Mouse (Mus musculus) ZHBTc4 (cell line): ENCODE data around the gene 4930432K21Rik.

Experiments used
- DNase-seq: peaks from one replicate; pipeline ENCODE4 v3.0.0-alpha.2; 2011; ENCODE audit warnings: low read depth, low spot score

Gene 4930432K21Rik

GRCm38 (mm10) chr8:84147324-84147766 is 480 bp upstream of the 4930432K21Rik start:
- peak; percentile 31 for DNase-seq

DNA sequence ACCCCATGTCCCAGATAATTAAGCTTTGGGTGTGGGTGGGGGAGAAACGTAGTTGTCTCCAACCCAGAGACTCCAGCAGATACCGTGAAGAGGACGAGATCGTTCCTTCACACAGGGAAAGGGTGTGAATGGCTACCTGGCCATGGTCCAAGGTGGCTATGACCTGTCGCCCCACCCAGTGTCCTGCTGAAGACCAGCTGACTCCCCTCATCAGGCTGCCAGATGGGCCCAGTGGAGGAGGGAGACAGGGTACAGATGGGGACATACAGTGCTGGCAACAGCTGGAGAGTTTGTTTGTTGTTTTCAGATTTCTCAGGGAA is 666 bp downstream of the 4930432K21Rik start:
- DNase-seq = no peak

GRCm38 (mm10) chr8:84149181-84149580 is 1.4 kb downstream of the 4930432K21Rik start:
- peak; percentile 56 for DNase-seq

DNA sequence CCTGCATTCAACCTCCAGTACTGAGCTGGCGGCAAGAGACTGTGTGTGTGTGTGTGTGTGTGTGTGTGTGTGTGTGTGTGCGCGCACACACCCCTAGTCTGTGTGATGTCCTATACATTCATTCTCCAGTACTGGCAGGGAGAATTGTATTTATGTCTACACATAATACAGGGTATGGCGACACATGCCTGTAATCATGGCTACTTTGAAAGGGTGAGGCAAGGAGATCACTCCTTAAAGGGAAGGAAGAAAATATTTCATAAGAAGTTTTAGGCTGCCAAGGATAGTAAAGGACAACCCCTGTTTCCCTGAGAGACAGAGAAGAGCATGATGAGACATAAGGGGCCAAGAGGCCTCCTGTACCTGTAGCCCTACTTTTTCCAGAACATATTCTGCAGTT is 9.8 kb downstream of the 4930432K21Rik start:
- no peak for DNase-seq

DNA sequence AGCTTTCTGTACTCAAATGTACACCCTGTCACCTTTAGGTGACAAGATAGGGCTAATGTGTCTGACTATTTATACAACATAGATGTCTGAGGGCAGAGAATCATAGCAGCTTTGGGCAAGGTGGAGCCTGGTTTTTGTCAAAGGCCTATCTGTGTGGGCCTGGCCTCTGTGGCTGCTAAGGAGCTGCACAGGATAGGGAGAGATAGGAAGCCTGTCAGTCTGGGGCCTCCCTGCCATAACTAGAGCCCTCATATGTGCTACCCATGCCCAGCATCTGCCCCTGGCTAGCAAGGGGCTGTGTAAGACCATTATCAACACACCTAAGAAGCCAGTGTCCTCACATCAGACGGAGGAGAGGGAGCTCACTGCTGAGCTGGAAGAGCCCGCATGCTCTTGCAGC is 19.9 kb downstream of the 4930432K21Rik start:
- no peak for DNase-seq

DNA sequence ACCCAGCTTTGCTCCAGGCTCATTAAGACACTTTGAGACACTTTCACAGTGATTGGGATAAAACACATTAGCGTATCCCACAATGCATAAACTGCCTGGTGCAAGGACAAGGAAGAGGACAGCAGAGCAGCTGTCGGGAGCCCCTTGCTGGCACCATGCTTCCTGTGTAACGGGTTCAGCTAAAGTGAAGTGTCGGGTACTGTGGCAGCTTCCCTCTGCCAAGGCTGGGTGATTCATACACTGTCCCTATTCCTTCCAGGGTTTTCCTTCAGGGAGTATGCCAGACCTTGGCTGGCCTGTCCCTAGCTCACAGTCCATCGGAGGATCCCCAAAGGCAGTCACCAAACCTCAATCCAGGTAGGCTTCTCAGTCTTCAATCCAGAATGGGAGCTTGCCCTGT is 22.3 kb downstream of the 4930432K21Rik start:
- DNase-seq = no peak

GRCm38 (mm10) chr8:84173861-84174260 is 26.0 kb downstream of the 4930432K21Rik start:
- no peak for DNase-seq

- no peak for DNase-seq
Measured at GRCm38 (mm10) chr8:84176560-84176959, 28.7 kb downstream of the 4930432K21Rik start.

DNA sequence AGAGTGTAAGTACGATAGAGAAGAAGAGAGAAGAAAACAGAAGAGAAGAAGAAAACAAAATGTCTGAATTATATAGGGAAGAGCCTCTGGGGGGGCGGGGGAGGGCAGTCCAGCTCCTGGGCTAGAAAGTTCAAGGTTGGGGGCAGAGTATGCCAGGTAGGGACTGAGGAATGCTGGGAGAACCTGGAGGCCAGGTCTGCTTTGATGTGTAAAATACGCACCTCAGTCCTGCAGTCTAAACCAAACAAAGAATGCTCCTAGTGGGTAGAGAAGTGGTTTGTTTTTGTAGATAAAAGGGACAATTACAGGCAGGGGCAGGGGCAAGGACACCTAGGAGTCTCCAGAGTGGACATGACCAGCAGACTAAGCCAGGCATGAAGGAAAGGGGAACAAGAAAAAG is 29.6 kb downstream of the 4930432K21Rik start:
- DNase-seq = peak; percentile 56

DNA sequence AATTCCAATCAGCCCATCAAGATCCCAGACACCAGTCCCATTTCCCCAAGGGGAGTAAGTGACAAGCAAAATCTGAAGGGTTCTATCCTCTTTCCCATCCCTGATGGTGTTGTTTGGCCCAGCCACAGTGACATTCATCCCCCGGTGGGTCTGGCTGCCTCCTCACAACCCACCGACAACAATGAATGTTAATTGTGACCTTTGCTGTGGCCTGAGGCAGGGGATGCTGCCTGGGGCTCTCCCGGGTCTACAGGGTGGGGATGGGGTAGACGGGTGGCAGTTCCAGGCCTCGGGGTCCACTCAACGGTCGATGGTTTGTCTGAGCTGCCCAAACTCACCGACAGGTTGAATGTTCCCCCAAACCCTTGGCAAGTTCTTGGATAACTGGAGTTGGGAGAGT is 30.8 kb downstream of the 4930432K21Rik start:
- DNase-seq = peak; percentile 30

- no peak for DNase-seq
Measured at GRCm38 (mm10) chr8:84179946-84180345, 32.1 kb downstream of the 4930432K21Rik start.

GRCm38 (mm10) chr8:84180530-84181190 is 32.8 kb downstream of the 4930432K21Rik start:
- DNase-seq = peak; percentile 94

- no peak for DNase-seq
Measured at GRCm38 (mm10) chr8:84182833-84183232, 35.0 kb downstream of the 4930432K21Rik start.

GRCm38 (mm10) chr8:84183261-84184084 is 35.6 kb downstream of the 4930432K21Rik start:
- peak; percentile 39 for DNase-seq

- DNase-seq = no peak
Measured at GRCm38 (mm10) chr8:84184085-84185043, 36.5 kb downstream of the 4930432K21Rik start.

DNA sequence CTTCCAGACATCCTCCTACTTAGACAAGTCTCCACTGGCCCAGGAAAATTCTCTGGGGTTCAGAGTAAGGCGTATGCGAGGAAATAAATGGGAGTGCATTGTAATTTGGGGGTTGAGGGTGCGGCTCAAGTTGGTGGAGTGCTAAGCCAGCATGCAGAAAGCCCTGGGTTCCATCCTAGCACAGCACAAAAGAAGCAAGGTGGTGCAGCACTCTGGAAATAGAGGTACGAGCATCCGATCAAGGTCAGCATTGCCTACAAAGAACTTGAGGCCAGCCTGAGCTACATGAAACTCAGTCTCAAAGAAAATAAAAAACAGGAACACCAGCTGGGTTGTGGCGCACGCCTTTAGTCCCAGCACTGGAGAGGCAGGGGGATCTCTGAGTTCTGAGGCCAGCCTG is 37.3 kb downstream of the 4930432K21Rik start, which contains the start of gene Nanos3:
Nanos3 (minus strand) TSS at position 101 of the 400 bp plus-strand sequence.
- no peak for DNase-seq

GRCm38 (mm10) chr8:84186547-84186946 is 38.7 kb downstream of the 4930432K21Rik start:
- peak; percentile 96 for DNase-seq

GRCm38 (mm10) chr8:84187065-84187755 is 39.4 kb downstream of the 4930432K21Rik start:
- DNase-seq = peak; percentile 86

DNA sequence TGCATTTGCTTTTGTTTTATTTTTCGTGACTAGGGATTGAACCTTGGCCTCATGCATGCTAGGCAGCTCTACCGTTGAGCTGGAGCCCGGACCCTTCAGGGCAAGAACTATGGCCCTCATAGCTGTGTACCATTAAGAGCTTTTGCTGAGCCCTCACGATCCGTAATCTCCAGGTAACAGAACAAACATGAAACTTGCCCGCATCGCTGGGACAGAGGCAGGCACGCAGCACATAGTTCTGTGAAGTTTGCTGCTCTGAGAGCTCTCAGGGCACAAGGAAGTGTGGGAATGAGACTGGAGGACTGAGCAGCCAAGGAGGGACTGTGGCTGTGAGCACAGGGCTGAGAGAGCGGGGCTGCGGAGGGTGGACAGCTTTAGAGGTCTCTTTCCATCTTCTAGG is 40.8 kb downstream of the 4930432K21Rik start:
- no peak for DNase-seq

GRCm38 (mm10) chr8:84189603-84190002 is 41.8 kb downstream of the 4930432K21Rik start:
- peak; percentile 83 for DNase-seq
